Mouse (Mus musculus): Measurements from ENCODE around the gene Slc7a15. TPM values are rescaled to one million over a fixed set of nuclear protein-coding genes. Genes with fewer than 3 reads are reported as not detected.
A peak's percentile ranks its signal among the peaks of the same experiment; 100 is the strongest.
"Not testable (repeated sequence)": the region's sequence is repeated elsewhere in the genome, so short reads cannot be mapped to it uniquely, and the experiment has no call there.

The Slc7a15 gene
- total RNA-seq, 1 experiment from 2014 or later, result not detected

DNA sequence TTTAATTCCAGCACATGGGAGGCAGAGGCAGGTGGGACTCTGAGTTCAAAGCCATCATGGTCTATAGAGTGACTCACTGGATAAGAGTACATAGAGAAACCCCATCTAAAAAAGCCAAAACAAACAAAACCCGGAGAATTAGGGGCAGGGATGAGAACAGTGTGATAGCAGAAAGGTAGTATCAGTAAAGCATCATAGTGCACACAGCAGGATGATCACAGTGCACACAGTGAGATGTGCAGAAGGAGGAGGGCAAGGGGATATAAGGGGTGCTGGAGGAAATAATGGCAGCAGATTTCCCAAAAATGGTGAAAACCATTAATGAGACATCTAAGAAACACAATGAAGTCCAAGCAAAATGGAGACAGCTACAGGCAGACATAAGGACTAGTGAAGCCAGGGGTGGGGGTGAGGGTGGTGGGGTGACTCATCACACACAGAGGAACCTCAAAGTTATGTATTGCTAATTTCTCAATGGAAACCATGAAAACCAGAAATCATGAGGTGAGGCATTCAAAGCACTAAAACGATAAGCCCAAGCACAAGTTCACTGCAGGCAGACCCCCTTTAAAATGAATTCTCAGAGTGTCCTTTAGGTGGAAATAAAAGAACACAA, 27.5 kb downstream of the Slc7a15 start:
- ATAC-seq (ENCODE audit: extremely low read depth, insufficient number of reproducible peaks, low FRiP score, poor library complexity, severe bottlenecking), result not testable (repeated sequence)

GRCm38 (mm10) chr12:8562213-8562612, 36.7 kb downstream of the Slc7a15 start:
- not testable (repeated sequence) for ATAC-seq (ENCODE audit: extremely low read depth, insufficient number of reproducible peaks, low FRiP score, poor library complexity, severe bottlenecking)

- not testable (repeated sequence) for ATAC-seq (ENCODE audit: extremely low read depth, insufficient number of reproducible peaks, low FRiP score, poor library complexity, severe bottlenecking)
These were observed 39.0 kb downstream of the Slc7a15 start for GRCm38 (mm10) chr12:8559876-8560275.

- ATAC-seq (ENCODE audit: extremely low read depth, insufficient number of reproducible peaks, low FRiP score, poor library complexity, severe bottlenecking), result no peak
These were observed 42.7 kb downstream of the Slc7a15 start for GRCm38 (mm10) chr12:8556189-8556588.

DNA sequence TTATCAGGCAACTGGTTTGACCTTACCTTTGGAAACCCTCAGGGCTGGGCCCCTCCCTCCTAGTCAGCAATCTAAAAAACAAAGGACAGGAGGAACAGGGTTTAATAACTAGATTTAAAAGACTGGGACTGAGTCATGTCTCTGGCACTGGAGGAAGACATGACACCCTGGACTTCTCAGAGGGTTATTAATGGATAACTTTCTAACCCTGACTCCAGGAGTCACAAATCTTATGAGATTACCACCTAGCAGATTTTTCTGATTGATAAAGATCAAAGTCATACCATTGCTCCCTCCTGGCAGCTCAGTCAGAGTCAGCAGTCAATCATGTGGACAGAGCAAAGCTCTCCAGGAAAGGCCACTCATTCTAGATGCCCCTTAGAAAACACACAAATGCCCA, 43.4 kb downstream of the Slc7a15 start:
- ATAC-seq (ENCODE audit: extremely low read depth, insufficient number of reproducible peaks, low FRiP score, poor library complexity, severe bottlenecking), result no peak

DNA sequence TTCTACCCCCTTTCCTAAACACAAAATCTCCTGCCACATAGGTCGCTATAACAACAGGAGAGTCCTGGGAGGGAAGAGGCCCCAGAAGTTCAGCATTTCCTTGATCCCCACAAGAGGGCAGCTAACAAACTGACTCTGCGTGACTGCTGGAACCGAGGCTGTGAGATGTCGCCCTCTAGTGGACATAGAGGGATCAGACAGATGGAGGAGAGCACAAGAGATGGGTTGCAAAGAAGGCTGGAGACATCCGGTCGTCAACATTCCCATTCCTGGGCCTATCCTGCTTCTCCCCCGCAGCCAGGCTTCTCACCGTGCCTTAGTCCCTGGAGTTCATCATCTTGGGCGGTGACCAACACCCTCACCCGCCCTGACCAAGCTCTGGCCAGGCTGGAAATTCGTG, 51.5 kb downstream of the Slc7a15 start:
- peak; percentile 93 for ATAC-seq (ENCODE audit: extremely low read depth, insufficient number of reproducible peaks, low FRiP score, poor library complexity, severe bottlenecking)

DNA sequence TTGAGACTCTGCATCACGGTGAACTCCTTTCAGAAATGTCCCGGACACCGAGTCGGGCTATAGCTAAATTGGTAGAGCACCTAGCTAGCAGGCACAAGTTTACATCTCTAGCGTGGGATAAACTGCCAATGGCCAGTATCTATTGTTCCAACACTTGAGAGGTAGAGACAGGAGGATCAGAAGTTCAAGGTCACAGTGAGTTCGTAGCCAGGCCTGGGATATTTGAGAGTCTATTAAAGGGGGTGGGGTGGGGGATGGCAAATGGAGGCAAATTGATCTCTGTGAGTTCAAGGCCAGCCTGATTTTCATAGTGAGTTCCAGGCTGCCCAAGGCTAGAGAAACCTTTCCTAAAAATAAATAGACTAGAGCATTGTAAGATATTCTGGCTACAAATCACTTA, 52.1 kb downstream of the Slc7a15 start:
- no peak for ATAC-seq (ENCODE audit: extremely low read depth, insufficient number of reproducible peaks, low FRiP score, poor library complexity, severe bottlenecking)

DNA sequence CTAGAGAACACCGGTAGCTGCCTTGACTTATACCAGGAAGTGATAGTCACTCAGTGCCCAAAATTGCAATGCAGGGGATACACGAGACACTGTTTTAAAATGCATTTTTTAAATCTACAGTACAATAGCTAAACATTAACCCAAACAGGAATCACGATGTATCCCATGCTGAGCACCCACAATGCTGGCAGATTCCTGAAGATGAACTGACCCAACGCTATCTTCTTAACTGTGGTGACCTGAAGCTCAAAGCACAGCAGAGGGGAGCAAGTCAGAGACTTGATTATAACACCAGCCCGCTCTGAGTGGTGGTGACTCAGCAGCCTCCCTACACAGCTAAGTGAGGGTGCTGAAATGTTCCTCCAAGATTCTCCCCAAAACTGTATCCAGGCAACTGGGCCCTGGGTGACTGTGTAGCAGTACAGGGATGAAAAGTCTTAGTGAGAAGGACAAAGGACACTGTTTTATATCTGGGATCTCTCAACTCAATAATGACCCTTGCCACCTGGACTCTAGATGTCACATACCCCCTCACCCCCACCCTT, 53.7 kb downstream of the Slc7a15 start:
- ATAC-seq (ENCODE audit: extremely low read depth, insufficient number of reproducible peaks, low FRiP score, poor library complexity, severe bottlenecking), result no peak

- ATAC-seq (ENCODE audit: extremely low read depth, insufficient number of reproducible peaks, low FRiP score, poor library complexity, severe bottlenecking), result no peak
These were observed 56.5 kb downstream of the Slc7a15 start for GRCm38 (mm10) chr12:8542371-8542770.

DNA sequence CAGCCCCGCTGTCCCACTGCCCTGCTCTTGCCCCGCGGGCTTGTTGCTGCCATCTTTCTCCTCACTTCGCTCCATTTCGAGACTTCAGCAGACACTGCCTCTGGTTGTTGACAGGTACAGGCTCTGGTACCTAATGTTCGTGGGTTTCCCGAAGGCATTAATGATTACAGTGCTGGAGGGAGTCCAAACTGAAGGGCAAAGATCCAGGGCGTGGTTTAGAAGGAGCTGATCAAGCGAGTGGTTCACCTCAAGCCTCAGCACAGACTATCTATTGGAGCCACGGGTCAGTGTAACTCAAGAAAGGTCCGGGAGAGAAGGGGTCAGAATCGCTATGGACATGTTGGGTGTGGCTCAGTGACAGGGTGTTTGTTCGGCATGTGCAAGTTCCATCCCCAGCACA, 59.4 kb downstream of the Slc7a15 start:
- ATAC-seq (ENCODE audit: extremely low read depth, insufficient number of reproducible peaks, low FRiP score, poor library complexity, severe bottlenecking), result no peak

DNA sequence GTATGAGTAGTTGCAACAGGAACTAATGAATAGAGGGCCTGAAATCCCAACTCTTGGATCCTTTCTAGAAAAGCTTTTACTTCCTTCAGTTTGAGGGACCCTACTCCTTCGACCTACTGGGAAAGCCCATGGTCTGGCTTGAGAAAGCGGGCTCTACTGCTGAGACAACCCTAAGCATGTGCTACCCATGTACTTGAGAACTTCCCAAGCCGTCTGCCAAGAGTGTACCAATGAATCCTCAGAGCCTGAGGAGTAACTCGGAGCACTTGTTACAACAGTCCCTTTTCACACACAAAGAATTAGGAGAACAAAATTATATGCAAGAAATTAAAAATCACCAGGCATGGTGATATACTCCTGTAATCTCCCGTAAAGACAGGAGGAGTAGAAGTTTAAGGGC, 61.6 kb downstream of the Slc7a15 start:
- ATAC-seq (ENCODE audit: extremely low read depth, insufficient number of reproducible peaks, low FRiP score, poor library complexity, severe bottlenecking), result no peak

DNA sequence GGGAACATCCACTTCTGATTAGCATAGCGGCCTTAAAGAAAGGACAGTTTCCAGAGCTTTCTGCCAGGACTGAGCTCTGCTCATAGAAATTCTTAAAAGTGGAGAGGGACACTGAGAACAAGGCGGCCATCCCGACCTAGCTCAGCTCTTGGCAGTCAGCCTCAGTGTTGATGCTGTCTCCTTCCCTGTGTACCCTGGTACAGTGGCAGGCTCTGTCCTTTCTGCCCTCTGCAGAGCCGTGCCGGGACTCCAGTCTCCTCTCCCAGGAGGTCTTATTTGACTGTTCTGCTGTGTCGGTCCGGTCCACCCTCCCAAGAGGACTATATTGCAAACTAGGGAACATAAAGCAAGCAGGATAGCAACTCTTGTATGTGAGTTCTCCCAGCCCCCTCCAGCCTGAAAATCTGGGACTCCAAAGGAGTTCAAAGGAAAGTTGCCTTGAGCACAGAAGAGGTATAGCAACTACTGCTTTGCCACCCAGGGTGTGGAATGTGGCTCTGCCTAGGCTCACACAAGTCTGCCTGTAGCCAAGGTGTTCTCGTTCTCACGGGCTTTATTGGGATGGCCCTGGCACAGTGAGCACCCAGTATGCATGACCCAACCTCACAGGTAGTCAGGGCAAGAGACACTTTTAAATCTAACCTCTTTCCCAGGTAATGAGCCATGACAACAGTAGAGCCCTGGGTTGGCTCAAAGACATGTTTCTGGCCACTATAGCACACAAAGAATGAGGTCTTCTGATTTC, 62.5 kb downstream of the Slc7a15 start:
- no peak for ATAC-seq (ENCODE audit: extremely low read depth, insufficient number of reproducible peaks, low FRiP score, poor library complexity, severe bottlenecking)

GRCm38 (mm10) chr12:8535596-8535995, 63.3 kb downstream of the Slc7a15 start:
- ATAC-seq (ENCODE audit: extremely low read depth, insufficient number of reproducible peaks, low FRiP score, poor library complexity, severe bottlenecking), result no peak

DNA sequence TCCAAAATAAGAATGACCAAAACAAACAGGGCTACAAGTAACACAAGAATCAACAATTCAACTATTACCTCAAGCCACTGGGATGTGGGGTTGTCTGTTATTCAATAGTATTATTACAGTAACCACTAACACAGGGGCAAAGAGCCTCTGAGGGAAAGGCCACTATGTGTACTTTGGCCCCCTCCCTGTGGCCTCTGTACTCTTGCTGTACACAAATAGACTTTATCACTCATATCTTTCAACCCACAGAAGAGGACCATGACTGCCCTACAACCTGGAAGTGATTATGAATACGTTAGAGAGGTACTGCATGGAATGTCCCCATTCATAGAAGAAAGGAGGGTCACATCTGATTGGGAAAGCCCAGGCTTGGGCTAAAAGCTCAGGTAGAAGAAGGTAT, 64.0 kb downstream of the Slc7a15 start:
- no peak for ATAC-seq (ENCODE audit: extremely low read depth, insufficient number of reproducible peaks, low FRiP score, poor library complexity, severe bottlenecking)

GRCm38 (mm10) chr12:8527770-8528169, 71.1 kb downstream of the Slc7a15 start:
- no peak for ATAC-seq (ENCODE audit: extremely low read depth, insufficient number of reproducible peaks, low FRiP score, poor library complexity, severe bottlenecking)

GRCm38 (mm10) chr12:8527175-8527574, 71.7 kb downstream of the Slc7a15 start:
- ATAC-seq (ENCODE audit: extremely low read depth, insufficient number of reproducible peaks, low FRiP score, poor library complexity, severe bottlenecking), result no peak

DNA sequence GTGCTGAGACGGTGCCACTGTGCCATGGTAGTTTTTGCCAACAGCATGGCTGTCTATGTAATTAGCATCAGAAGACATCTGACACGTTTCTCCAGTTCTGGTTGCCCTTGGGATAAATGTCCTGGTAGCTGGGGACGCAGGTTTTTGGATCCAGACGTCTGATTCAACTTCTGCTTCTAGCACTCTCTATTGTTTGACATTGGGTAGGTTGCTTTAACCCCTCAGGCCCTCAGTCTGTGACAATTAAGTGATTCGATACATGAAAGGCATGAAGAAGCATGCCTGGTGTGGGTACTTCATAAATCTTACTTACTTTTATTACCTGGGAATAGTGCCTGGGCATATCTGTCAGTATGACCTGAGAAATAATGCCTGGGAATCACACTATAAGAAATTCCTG, 74.8 kb downstream of the Slc7a15 start:
- ATAC-seq (ENCODE audit: extremely low read depth, insufficient number of reproducible peaks, low FRiP score, poor library complexity, severe bottlenecking), result no peak

DNA sequence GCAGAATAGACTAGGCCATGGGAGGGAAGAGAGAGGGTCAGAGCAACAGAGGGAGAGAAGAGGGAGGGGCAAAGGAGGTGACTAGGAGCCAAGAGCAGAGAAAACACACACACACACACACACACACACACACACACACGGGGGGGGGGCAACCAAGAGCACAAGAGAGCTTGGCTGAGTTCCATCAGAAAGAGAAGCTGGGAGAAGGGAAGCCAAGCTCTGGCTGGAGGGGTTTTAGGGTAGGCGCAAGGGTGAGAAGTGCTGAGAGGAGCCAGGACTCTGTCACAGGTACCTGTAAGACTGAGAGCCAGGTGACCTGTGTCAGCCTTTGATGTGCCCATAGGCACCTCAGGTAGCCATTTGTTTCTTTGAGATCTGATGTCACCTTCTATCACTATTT, 76.2 kb downstream of the Slc7a15 start:
- no peak for ATAC-seq (ENCODE audit: extremely low read depth, insufficient number of reproducible peaks, low FRiP score, poor library complexity, severe bottlenecking)

GRCm38 (mm10) chr12:8521375-8522047, 77.4 kb downstream of the Slc7a15 start:
- peak; percentile 90 for ATAC-seq (ENCODE audit: extremely low read depth, insufficient number of reproducible peaks, low FRiP score, poor library complexity, severe bottlenecking)
